Mouse (Mus musculus) gastrocnemius, adult 2 months (tissue): ENCODE measurements at regions not wholly inside any gene's neighbourhood (a gene's known extent, or its start where the extent isn't known, plus 50 kb on each side); places are given as distances from the start of the nearest gene placed in this dataset.
A peak's percentile ranks its signal among the peaks of the same experiment; 100 is the strongest.

ENCODE experiments used
- DNase-seq: peaks from one replicate; pipeline ENCODE4 v3.0.0; 2022
- H3K27ac ChIP-seq: fragments of 200-600 bp; 2 replicates; pipeline ENCODE4 v1.8.1; 2022; ENCODE audit warnings: mild to moderate bottlenecking
- H3K4me3 ChIP-seq: fragments of 200-600 bp; 2 replicates; pipeline ENCODE4 v1.8.1; 2022; ENCODE audit warnings: mild to moderate bottlenecking, moderate library complexity
- CTCF ChIP-seq: fragments of 200-600 bp; IDR thresholded peaks from 2 replicates; pipeline ENCODE4 v1.8.1; 2022; ENCODE audit warnings: antibody characterized with exemption, mild to moderate bottlenecking, moderate library complexity
- intact Hi-C: fragments of 180-260 bp; cut with DNase I; formaldehyde crosslinking; loops from one replicate; pipeline ENCODE4 v1.15.1; 2025

GRCm38 (mm10) chr3:21835526-21835925 is 240.9 kb upstream of the Tbl1xr1 start:
- H3K4me3 ChIP-seq: no peak overlapping the region
- intact Hi-C loops: no loop called here
- no peak for TF ChIP-seq CTCF
- no peak overlapping the region for H3K27ac ChIP-seq
- peak; percentile 32 for DNase-seq

- no peak for TF ChIP-seq CTCF
- intact Hi-C loops: no loop called here
- no peak overlapping the region for H3K4me3 ChIP-seq
- no peak for DNase-seq
- no peak overlapping the region for H3K27ac ChIP-seq
Measured at GRCm38 (mm10) chr3:21837297-21837946, 239.0 kb upstream of the Tbl1xr1 start.

- no peak for DNase-seq
- TF ChIP-seq CTCF: no peak
- Histone ChIP-seq H3K4me3 (no peak overlapping the region), H3K27ac (no peak overlapping the region)
- intact Hi-C loops: no loop called here
Measured at GRCm38 (mm10) chr3:21840751-21841488, 235.5 kb upstream of the Tbl1xr1 start.

- intact Hi-C loops: no loop called here
- no peak for DNase-seq
- H3K27ac ChIP-seq: no peak overlapping the region
Measured at GRCm38 (mm10) chr3:21841506-21841905, 234.9 kb upstream of the Tbl1xr1 start.

GRCm38 (mm10) chr3:21842545-21843291 is 233.7 kb upstream of the Tbl1xr1 start:
- no peak overlapping the region for H3K27ac ChIP-seq
- TF ChIP-seq CTCF: no peak
- no peak overlapping the region for H3K4me3 ChIP-seq
- intact Hi-C loops: no loop called here
- DNase-seq: no peak

More at GRCm38 (mm10) chr3:21841506-21841905, 234.9 kb upstream of the Tbl1xr1 start:
- no peak overlapping the region for H3K4me3 ChIP-seq
- TF ChIP-seq CTCF: no peak

- no peak overlapping the region for H3K4me3 ChIP-seq
- intact Hi-C loops: no loop called here
- no peak overlapping the region for H3K27ac ChIP-seq
- no peak for TF ChIP-seq CTCF
- no peak for DNase-seq
Measured at GRCm38 (mm10) chr3:21843292-21843852, 233.1 kb upstream of the Tbl1xr1 start.

GRCm38 (mm10) chr3:21849831-21850230 is 226.6 kb upstream of the Tbl1xr1 start:
- intact Hi-C loops: no loop called here
- TF ChIP-seq CTCF: no peak
- Histone ChIP-seq H3K4me3 (no peak overlapping the region), H3K27ac (no peak overlapping the region)
- DNase-seq: no peak

GRCm38 (mm10) chr3:21850977-21851376 is 225.5 kb upstream of the Tbl1xr1 start:
- no peak for DNase-seq
- intact Hi-C loops: no loop called here
- TF ChIP-seq CTCF: no peak
- no peak overlapping the region for H3K27ac ChIP-seq
- no peak overlapping the region for H3K4me3 ChIP-seq

GRCm38 (mm10) chr3:21854340-21854739 is 222.1 kb upstream of the Tbl1xr1 start:
- H3K4me3 ChIP-seq: no peak overlapping the region
- no peak for DNase-seq
- no peak for TF ChIP-seq CTCF
- H3K27ac ChIP-seq: no peak overlapping the region
- intact Hi-C loops: no loop called here

- TF ChIP-seq CTCF: no peak
- Histone ChIP-seq H3K4me3 (no peak overlapping the region), H3K27ac (no peak overlapping the region)
- no peak for DNase-seq
- intact Hi-C loops: no loop called here
Measured at GRCm38 (mm10) chr3:21859436-21859835, 217.0 kb upstream of the Tbl1xr1 start.

- no peak overlapping the region for H3K27ac ChIP-seq
- no peak for DNase-seq
- intact Hi-C loops: no loop called here
- no peak overlapping the region for H3K4me3 ChIP-seq
- TF ChIP-seq CTCF: no peak
Measured at GRCm38 (mm10) chr3:21860915-21861635, 215.4 kb upstream of the Tbl1xr1 start.

- Histone ChIP-seq H3K27ac (no peak overlapping the region), H3K4me3 (no peak overlapping the region)
- no peak for TF ChIP-seq CTCF
- intact Hi-C loops: no loop called here
- DNase-seq: no peak
Measured at GRCm38 (mm10) chr3:21861636-21861970, 214.8 kb upstream of the Tbl1xr1 start.
